Mouse (Mus musculus) liver, adult 2 months (tissue): Measurements from ENCODE around the gene Reps1. TPM values are rescaled to one million over a fixed set of nuclear protein-coding genes. Genes with fewer than 3 reads are reported as not detected.

Experiments
- DNase-seq: peaks from one replicate; pipeline ENCODE4 v3.0.0-alpha.2; 2011; ENCODE audit warnings: low read depth, low spot score; ENCODE audit errors: extremely low read depth
- H3K27ac ChIP-seq: fragments of 200-500 bp; replicated peaks from 2 replicates; pipeline ENCODE4 v1.5.1; 2012; ENCODE audit warnings: low read depth, mild to moderate bottlenecking, control low read depth, inconsistent platforms, low read length; ENCODE audit not compliant: insufficient read depth
- H3K27me3 ChIP-seq: fragments of 200-500 bp; 2 replicates; pipeline ENCODE4 v1.6.1; 2012; ENCODE audit warnings: mild to moderate bottlenecking, moderate library complexity, low read length, inconsistent platforms; ENCODE audit not compliant: control insufficient read depth, insufficient read depth
- H3K36me3 ChIP-seq: fragments of 200-500 bp; 2 replicates; pipeline ENCODE4 v1.6.1; 2012; ENCODE audit warnings: low read length, inconsistent platforms; ENCODE audit not compliant: control insufficient read depth, insufficient read depth
- H3K4me1 ChIP-seq: fragments of 200-500 bp; 2 replicates; pipeline ENCODE4 v1.6.1; 2011; ENCODE audit warnings: low read length; ENCODE audit not compliant: control insufficient read depth, insufficient read depth
- H3K4me3 ChIP-seq: fragments of 200-500 bp; 2 replicates; pipeline ENCODE4 v1.5.1; 2011; ENCODE audit warnings: low read depth, mild to moderate bottlenecking, control low read depth, low read length, moderate library complexity; ENCODE audit not compliant: insufficient read depth
- H3K79me2 ChIP-seq: fragments of 200-500 bp; 2 replicates; pipeline ENCODE4 v1.6.1; 2012; ENCODE audit warnings: inconsistent platforms, mild to moderate bottlenecking, low read length, moderate library complexity; ENCODE audit not compliant: control insufficient read depth, insufficient read depth
- H3K9ac ChIP-seq: fragments of 200-500 bp; 2 replicates; pipeline ENCODE4 v1.6.1; 2012; ENCODE audit warnings: low read depth, mild to moderate bottlenecking, control low read depth, inconsistent platforms, low read length
- CTCF ChIP-seq: fragments of 200-500 bp; IDR thresholded peaks from 2 replicates; pipeline ENCODE4 v1.5.1; 2011; ENCODE audit warnings: low read depth, low read length, control low read depth
- POLR2A ChIP-seq: fragments of 200-500 bp; IDR thresholded peaks from 2 replicates; pipeline ENCODE4 v1.6.1; 2011; ENCODE audit warnings: low read length, control low read depth; ENCODE audit not compliant: insufficient read depth; ENCODE audit errors: extremely low read depth
- WGBS: fragments of 180-500 bp; shearing (Covaris S2); methylation state at CpG from one replicate; pipeline ENCODE4 v1.1.7; 2018; 5-methylcytosine and 5-hydroxymethylcytosine counted together
- polyA plus RNA-seq: library from polyadenylated mRNA; depleted of rRNA; stranded (reverse); fragments of >200 nt; gene quantifications from 2 replicates; pipeline ENCODE4 v1.2.3, GENCODE M21; 2012; rRNA removed
- total RNA-seq: library from RNA; depleted of rRNA; stranded (reverse); fragments of >200 nt; gene quantifications from 2 replicates; pipeline ENCODE4 v1.2.3, GENCODE M21; 2014; rRNA removed

Gene Reps1
- 12.2 and 12.4 TPM in 2 replicates for total RNA-seq
- 16.0 and 17.6 TPM in 2 replicates for polyA plus RNA-seq

DNA sequence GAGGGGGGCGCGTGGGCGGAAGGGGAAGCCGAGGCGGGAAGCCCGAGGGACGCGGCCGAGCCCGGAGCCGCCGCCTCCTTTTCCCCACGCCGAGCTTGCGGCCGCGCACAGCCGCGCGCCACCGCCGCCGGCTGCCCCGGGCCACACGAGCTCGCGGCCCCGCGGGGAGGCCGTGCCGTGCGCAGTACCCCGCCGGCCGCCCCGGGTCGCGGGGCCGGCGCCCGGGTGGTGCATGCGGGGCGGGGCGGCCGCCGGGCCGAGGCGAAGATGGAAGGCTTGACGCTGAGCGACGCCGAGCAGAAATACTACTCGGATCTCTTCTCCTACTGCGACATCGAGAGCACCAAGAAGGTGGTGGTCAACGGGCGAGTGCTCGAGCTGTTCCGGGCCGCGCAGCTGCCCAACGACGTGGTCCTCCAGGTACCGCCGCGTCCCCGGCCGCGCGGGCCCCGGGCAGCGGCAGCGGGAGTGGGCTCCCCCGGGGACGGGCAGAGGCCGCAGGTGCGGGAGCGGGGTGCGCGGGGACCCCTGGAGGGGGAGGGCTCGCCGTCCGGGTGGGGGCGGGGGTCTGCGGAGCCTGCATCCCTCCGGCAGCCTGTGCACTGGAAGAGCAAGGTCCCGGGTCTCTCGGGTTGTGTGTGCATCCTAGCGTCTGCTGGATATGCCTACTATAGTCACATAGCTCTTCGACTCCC lies at the start of gene Reps1:
TSS of gene Reps1 (plus strand) at position 166 of the 695 bp plus-strand sequence.
- peaks cover 10% of the 10 kb centered on the region for H3K4me1 ChIP-seq
- TF ChIP-seq CTCF (no peak), POLR2A (no peak)
- no peaks in the 10 kb centered on the region for H3K27me3 ChIP-seq
- 2% methylated on average over 86 of the region's 90 CpGs for WGBS
- H3K36me3 ChIP-seq = no peaks in the 10 kb centered on the region
- H3K27ac ChIP-seq = peak within 1 kb of the TSS; percentile 66
- peak within 1 kb of the TSS; percentile 96 for H3K9ac ChIP-seq
- H3K79me2 ChIP-seq = peaks cover 30% of the 10 kb centered on the region
- H3K4me3 ChIP-seq = peak within 1 kb of the TSS; percentile 91
- DNase-seq = no peak

DNA sequence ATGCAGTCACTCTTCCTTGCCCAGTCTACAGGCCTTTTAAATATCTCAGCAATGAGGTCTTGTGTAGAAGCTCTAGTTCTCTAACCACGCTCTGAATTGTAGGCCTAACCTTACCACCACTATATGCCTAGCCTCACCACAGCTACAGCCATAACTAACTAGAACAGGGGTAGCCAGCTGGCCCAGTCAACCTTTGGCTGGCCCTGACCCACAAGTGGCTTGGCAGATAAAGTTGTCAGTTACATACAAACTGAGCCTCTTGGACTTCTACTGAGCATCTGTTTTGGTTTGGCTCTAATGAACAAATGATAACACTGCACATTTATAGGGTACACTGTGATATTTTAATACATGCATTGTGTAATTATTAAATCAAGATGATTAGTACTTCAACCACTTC lies 48.9 kb upstream of the Reps1 start:
- DNase-seq = peak; percentile 52
- Histone ChIP-seq H3K27me3 (no peaks in the 10 kb centered on the region), H3K4me3 (no peak overlapping the region), H3K4me1 (peaks cover 2% of the 10 kb centered on the region; the same call in 1 of the 2 replicates), H3K79me2 (no peaks in the 10 kb centered on the region), H3K36me3 (peaks cover 3% of the 10 kb centered on the region; the same call in 1 of the 2 replicates), H3K9ac (no peak overlapping the region), H3K27ac (no peak overlapping the region)
- WGBS = 94% methylated on average over 1 of the region's 1 CpGs
- TF ChIP-seq POLR2A (no peak), CTCF (no peak)

DNA sequence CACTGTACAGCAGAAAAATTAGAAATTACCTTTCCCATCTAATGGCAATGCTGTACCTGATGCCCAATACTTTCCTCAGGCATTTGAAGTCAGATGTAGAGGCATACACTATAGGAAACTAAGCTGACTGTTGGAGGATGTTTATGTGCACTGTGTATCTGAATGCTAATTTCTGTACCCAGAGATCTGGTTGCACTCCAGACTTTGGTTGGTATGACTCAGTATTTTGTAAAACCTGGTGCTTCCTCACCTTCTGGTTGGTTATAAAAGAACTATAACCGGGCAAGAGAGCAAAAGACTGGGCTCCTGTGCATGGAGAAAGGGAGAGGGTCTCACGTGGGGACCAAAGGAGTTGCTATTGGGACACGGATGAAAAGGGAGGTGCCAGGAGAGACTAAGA lies 48.4 kb upstream of the Reps1 start:
- no peaks in the 10 kb centered on the region for H3K79me2 ChIP-seq
- no peak for DNase-seq
- 91% methylated on average over 3 of the region's 3 CpGs for WGBS

DNA sequence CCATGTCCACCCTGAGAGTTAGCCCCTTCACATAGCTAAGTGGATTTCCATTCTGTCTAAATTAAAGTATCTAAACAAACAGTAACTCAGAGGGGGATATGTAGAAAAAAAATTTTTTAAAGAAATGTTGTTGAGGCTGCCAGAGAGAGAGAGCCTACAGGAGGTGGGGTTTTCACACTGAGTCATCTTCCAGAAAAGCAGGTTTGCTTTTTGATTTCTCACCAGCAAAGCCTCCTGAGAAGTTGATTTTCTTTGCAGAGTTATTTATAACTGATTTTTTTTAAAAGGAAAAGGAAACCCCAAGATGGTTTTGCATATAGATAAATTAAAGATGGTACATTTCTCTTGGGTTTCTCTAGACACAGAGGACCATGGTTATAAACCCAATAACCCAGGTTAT lies 47.5 kb upstream of the Reps1 start:
- H3K4me1 ChIP-seq = peaks cover 2% of the 10 kb centered on the region; the same call in 1 of the 2 replicates
- TF ChIP-seq POLR2A (no peak), CTCF (no peak)
- no peak for DNase-seq

More for the DNA sequence above, 48.4 kb upstream of the Reps1 start:
- Histone ChIP-seq H3K9ac (no peak overlapping the region), H3K27me3 (no peaks in the 10 kb centered on the region), H3K27ac (no peak overlapping the region), H3K4me3 (no peak overlapping the region), H3K4me1 (peaks cover 2% of the 10 kb centered on the region; the same call in 1 of the 2 replicates), H3K36me3 (peaks cover 5% of the 10 kb centered on the region; the same call in 1 of the 2 replicates)
- no peak for TF ChIP-seq POLR2A
- TF ChIP-seq CTCF = no peak

DNA sequence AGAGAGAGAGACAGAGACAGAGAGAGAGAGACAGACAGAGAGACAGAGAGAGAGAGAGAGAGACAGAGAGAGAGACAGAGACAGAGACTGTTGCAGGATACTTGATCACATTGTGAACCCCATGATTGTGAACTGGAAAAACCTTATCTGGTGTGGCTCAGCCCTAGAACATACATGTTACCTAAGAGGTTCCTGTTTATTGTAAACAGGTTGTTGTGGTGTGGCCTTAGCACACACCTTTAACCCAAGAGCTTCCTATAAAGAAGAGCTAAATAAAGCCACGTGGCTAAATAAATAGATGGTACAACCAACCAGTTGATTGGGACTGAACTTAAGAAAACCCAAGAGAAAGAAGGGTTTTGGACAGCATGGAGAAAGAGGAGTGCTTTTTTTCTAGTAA lies 45.9 kb upstream of the Reps1 start:
- H3K4me3 ChIP-seq = no peak overlapping the region
- H3K27me3 ChIP-seq = no peaks in the 10 kb centered on the region
- H3K36me3 ChIP-seq = peaks cover 5% of the 10 kb centered on the region; the same call in 1 of the 2 replicates
- peaks cover 2% of the 10 kb centered on the region; the same call in 1 of the 2 replicates for H3K4me1 ChIP-seq
- no peak overlapping the region for H3K27ac ChIP-seq
- H3K9ac ChIP-seq = no peak overlapping the region
- DNase-seq = no peak
- 76% methylated on average over 1 of the region's 1 CpGs for WGBS
- no peak for TF ChIP-seq CTCF
- no peak for TF ChIP-seq POLR2A
- no peaks in the 10 kb centered on the region for H3K79me2 ChIP-seq

More for the DNA sequence above, 47.5 kb upstream of the Reps1 start:
- Histone ChIP-seq H3K36me3 (peaks cover 5% of the 10 kb centered on the region; the same call in 1 of the 2 replicates), H3K79me2 (no peaks in the 10 kb centered on the region), H3K9ac (no peak overlapping the region), H3K27me3 (no peaks in the 10 kb centered on the region), H3K4me3 (no peak overlapping the region), H3K27ac (no peak overlapping the region)

DNA sequence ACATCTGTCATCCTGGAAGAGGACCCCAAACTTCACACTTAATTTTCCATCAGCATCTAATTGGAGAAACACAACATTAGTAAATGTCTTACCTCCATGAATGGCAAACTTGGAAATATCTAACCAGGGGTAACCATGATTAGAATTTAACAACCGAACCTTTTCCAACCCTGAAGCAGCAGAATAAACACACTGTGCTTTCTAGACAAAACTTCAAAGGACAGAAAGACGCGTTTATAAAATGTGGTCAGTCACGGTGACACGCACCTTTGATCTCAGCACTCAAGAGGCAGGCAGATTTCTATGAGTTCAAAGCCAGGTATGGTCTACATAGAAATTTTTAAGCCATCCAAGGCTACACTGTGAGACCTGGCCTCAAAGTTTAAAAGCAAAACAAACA lies 43.9 kb upstream of the Reps1 start:
- H3K79me2 ChIP-seq = no peaks in the 10 kb centered on the region
- H3K4me1 ChIP-seq = no peaks in the 10 kb centered on the region
- no peak overlapping the region for H3K4me3 ChIP-seq
- H3K27me3 ChIP-seq = no peaks in the 10 kb centered on the region
- no peak overlapping the region for H3K27ac ChIP-seq
- 82% methylated on average over 5 of the region's 5 CpGs for WGBS
- no peak for TF ChIP-seq CTCF
- TF ChIP-seq POLR2A = no peak
- peaks cover 5% of the 10 kb centered on the region; the same call in 1 of the 2 replicates for H3K36me3 ChIP-seq
- H3K9ac ChIP-seq = no peak overlapping the region
- DNase-seq = no peak
